Mouse (Mus musculus) NIH3T3 (cell line): ENCODE data around the gene Hlx.
A peak's percentile ranks its signal among the peaks of the same experiment; 100 is the strongest.

ENCODE experiments used
- DNase-seq: peaks from one replicate; pipeline ENCODE4 v3.0.0-alpha.2; 2012; ENCODE audit warnings: low read depth

Hlx gene

GRCm38 (mm10) chr1:184716117-184716516 is 16.3 kb downstream of the Hlx start:
- DNase-seq: no peak

- DNase-seq: no peak
These were observed 16.7 kb downstream of the Hlx start for GRCm38 (mm10) chr1:184715693-184716092.

GRCm38 (mm10) chr1:184714515-184714914 is 17.9 kb downstream of the Hlx start:
- DNase-seq: no peak

GRCm38 (mm10) chr1:184713716-184714115 is 18.7 kb downstream of the Hlx start:
- DNase-seq: no peak

DNA sequence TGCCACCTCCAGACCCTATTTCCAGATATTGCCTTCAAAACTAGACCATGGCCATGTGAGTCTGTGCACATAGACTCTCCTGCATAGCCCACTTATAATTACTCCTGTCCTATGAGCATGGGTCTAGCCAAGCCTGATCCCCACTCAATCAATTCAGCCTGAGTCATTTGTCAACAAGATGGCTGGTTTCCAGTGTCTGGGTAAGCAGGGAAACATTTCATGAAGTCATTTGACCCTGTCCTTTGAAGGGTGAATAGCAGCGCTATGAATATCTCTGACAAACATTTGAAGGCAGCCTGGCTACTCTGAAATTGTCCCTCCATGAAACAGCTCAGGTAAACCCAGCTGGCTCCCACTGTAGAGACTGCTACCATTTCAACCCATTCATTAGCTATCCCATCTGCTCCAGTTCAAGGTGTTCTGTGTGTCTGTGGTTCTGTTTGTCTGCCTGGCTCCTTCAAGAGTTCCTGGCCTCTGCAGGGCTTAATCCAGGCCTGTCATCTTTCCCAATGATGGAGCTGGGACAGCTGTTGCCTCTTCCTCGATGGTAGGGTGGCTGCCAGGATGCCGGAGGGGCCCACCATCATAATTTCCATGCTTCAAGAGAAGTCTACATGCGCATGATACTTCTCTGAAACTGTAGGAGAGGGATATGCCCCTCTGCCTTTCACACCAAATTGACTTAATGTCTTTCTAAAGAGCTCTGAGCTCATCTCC is 24.7 kb downstream of the Hlx start:
- peak; percentile 78 for DNase-seq

GRCm38 (mm10) chr1:184704901-184705300 is 27.5 kb downstream of the Hlx start:
- no peak for DNase-seq

DNA sequence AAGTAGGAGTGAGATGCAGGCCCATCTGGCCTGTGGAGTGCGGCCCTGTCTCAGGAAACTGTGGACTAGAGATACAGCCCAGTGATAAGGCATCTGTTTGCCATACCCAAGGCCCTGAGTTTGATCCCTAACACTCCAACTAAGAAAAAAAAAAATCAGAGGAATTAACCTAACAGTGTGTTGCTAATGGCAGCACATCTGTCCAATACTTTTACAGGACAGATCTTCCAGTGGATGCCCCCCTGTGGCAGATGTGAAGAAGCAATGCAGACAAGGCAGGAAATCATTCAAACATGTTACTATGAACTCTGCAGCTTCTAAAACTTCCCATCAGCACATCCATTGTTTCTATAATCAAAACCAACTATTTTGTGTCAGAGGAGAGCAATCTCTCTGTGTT is 33.1 kb downstream of the Hlx start:
- peak; percentile 48 for DNase-seq

GRCm38 (mm10) chr1:184695451-184695850 is 37.0 kb downstream of the Hlx start:
- DNase-seq: peak; percentile 81

DNA sequence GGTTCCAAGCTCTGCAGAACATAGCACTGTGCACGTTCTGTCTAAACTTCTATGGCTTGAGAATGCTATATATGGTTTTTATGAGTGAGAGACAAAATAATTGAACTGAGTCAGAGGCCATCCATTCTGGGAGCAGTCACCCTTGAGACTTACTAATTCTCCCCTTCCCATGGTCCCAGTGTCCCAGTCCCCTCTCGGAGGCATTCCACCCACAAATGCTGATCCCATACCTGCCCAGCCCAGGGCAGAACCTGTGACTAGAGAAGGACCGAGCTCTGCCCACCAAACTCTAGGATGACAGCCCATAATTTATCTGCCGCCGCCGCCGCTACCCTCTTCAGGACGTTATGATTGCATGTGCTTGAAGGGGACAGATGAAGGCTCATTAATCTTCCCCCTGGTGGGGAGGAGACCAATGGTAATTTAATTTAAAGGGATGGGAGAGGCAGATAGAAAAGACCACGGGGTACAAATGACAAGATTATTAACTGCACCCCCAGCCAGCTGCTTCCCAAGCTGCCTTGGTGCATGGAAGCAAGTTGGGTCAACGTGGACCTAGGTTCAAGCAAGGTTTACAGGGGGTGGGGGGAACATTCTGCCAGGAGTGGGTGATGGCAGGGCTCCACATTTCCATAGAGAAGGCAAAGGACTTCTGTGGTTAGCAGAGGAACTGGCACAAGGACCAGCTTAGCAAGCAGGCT is 40.1 kb downstream of the Hlx start:
- no peak for DNase-seq

DNA sequence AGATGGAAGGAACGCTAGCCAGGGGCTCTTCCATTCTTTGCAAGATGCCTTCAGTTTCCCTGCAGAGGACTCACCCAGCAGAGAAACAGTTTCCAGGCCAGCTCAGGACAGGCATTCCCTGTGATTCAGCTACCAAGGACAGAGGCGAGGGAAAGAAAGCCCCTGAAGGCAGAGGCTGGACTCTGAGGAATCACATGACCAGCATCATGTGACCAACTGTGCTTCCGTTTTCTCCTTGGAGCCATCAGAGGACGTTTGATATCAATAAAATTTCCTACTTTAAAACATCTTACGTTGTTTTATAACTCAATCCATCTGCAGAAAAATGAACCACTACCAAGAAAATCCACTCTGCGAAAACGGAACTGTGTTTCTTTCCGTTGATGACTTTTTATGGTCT is 41.2 kb downstream of the Hlx start:
- DNase-seq: peak; percentile 44

DNA sequence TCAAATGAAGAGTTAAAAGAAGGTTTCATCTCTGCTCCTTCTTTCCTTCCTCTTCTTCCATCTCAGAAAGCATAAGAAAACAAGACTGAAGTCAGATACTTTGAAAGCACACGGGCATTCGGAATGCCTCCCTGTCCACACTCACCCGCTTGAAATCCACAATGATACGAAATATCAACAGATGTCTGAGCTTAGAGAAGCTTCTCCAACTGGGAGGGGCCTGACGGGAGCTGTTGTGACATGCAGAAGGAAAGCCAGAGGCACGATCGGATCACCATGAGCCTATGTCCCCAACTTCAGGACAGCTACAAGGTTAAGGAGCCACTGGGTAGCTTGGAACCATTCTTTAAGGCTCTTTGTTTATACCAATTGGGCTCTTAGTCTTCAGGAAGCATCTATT is 44.4 kb downstream of the Hlx start:
- no peak for DNase-seq

GRCm38 (mm10) chr1:184687512-184687911 is 44.9 kb downstream of the Hlx start:
- DNase-seq: no peak

GRCm38 (mm10) chr1:184683541-184683940 is 48.9 kb downstream of the Hlx start:
- DNase-seq: no peak

DNA sequence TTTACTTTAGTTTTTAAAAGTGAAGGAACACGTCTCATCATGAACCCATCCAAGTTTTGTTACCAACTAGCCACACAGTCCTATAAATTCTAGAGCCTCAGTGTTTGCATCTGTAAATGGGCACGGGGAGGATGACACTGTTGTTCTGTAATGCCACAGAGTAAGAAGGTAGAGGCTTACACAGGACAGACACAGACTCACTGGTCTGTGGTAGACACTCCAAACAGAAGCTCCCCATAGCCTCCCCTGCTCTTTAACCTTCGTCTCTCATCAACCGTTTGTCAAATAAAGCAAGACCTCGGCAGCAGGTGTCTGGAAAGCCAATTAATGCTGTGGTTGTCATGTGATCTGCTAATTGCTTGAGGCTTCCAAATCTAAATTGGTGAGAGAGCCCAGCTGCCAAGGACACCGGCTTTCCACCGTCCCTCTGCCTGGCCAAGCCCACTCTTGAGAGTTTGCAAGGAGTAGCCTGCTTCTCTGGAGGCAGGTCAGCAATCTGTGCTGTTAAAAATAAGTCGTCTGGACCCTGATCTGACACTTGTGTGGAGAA is 52.9 kb downstream of the Hlx start:
- DNase-seq: no peak

DNA sequence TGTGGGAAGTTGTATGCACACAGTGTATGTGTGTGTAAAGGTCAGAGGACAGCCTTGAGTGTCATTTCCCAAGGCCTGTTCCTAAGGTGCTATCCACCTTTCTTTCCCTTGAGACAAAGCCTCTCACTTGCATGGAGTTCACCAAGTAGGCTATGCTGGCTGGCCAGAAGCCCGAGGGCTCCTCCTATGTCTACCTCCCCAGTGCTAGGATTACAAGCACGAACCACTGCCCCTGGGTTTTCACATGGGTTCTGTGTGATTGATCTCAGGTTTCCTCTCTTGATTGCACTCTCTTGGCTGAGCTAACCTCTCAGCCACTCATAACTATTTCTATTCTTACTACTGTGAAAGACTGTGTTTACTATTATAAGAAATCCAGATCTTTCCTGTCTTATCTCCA is 54.8 kb downstream of the Hlx start:
- no peak for DNase-seq
